Comparison of ENCODE assay signal across 15 mouse cellular contexts in genomic region chr2:119853811-119854210, GRCm38 (mm10).
"Had no signal": no experiment of that assay in that cellular context is flagged by ENCODE, and none has a peak within 500 bp of the region (broad histone marks: within the 10 kb centered on the region; RNA-seq: fewer than 3 reads in every experiment).

No protein-coding gene starts in this region.

- DNase-seq: forebrain, postnatal 0 days; gastrocnemius, postnatal 14 days; gastrocnemius, postnatal 36 days; heart, adult 11 months; heart, adult 2 months; heart, postnatal 14 days; heart, postnatal 36 days; kidney, adult 11 months; kidney, adult 2 months; kidney, adult 9 months; kidney, postnatal 14 days; kidney, postnatal 36 days; layer of hippocampus, adult 9-11 months; layer of hippocampus, postnatal 36 days; left cerebral cortex, postnatal 4 days had no signal
